Mouse (Mus musculus): Measurements from ENCODE around the gene Tsen34. TPM values are rescaled to one million over a fixed set of nuclear protein-coding genes. Genes with fewer than 3 reads are reported as not detected.

Tsen34 gene
- polyA plus RNA-seq (2017; shearing (Covaris generic)) = 10 to 100 TPM in 1 of 2 experiments, 1 to 10 TPM in 1; 7.5 to 10.4 TPM

GRCm38 (mm10) chr7:3692382-3692986 lies at the start of gene Tsen34:
TSS of gene Tsen34 (plus strand) at chr7:3692863.
- no peak for ATAC-seq

- no peak for ATAC-seq
Measured at GRCm38 (mm10) chr7:3643412-3643811, 49.3 kb upstream of the Tsen34 start.

GRCm38 (mm10) chr7:3643843-3644242 lies 48.8 kb upstream of the Tsen34 start:
- ATAC-seq = no peak

GRCm38 (mm10) chr7:3644348-3644671 lies 48.4 kb upstream of the Tsen34 start:
- ATAC-seq = no peak

- peak; percentile 83 for ATAC-seq
Measured at GRCm38 (mm10) chr7:3644672-3645487, 47.8 kb upstream of the Tsen34 start, which contains the start of gene Cnot3. TSS of gene Cnot3 (plus strand) at chr7:3645268.

- ATAC-seq = no peak
Measured at GRCm38 (mm10) chr7:3645488-3646025, 47.1 kb upstream of the Tsen34 start.

GRCm38 (mm10) chr7:3646188-3646587 lies 46.5 kb upstream of the Tsen34 start:
- no peak for ATAC-seq

GRCm38 (mm10) chr7:3646641-3647040 lies 46.0 kb upstream of the Tsen34 start:
- ATAC-seq = no peak

- ATAC-seq = no peak
Measured at GRCm38 (mm10) chr7:3656966-3657365, 35.7 kb upstream of the Tsen34 start.

GRCm38 (mm10) chr7:3658578-3658977 lies 34.1 kb upstream of the Tsen34 start:
- no peak for ATAC-seq

GRCm38 (mm10) chr7:3664524-3665214 lies 28.0 kb upstream of the Tsen34 start:
- no peak for ATAC-seq

GRCm38 (mm10) chr7:3665215-3666114 lies 27.2 kb upstream of the Tsen34 start, which contains the start of gene Leng1:
TSS of gene Leng1 (minus strand) at chr7:3665840.
- peak; percentile 98 for ATAC-seq

GRCm38 (mm10) chr7:3666921-3667391 lies 25.7 kb upstream of the Tsen34 start:
- ATAC-seq = no peak

- ATAC-seq = peak; percentile 92
Measured at GRCm38 (mm10) chr7:3674507-3675227, 18.0 kb upstream of the Tsen34 start.

GRCm38 (mm10) chr7:3675228-3675548 lies 17.5 kb upstream of the Tsen34 start:
- no peak for ATAC-seq

GRCm38 (mm10) chr7:3676371-3676770 lies 16.3 kb upstream of the Tsen34 start:
- ATAC-seq = no peak

GRCm38 (mm10) chr7:3677342-3677741 lies 15.3 kb upstream of the Tsen34 start, which contains the start of gene Tmc4:
TSS of gene Tmc4 (minus strand) at chr7:3677553.
- ATAC-seq = no peak

- no peak for ATAC-seq
Measured at GRCm38 (mm10) chr7:3683908-3684550, 8.6 kb upstream of the Tsen34 start.

- no peak for ATAC-seq
Measured at GRCm38 (mm10) chr7:3684698-3685097, 8.0 kb upstream of the Tsen34 start.

GRCm38 (mm10) chr7:3685400-3686187 lies 7.1 kb upstream of the Tsen34 start:
- no peak for ATAC-seq

Data from activated CD4-positive, CD25-positive, alpha-beta regulatory T cell, adult 4 months (primary cell).